In the genomic region with DNA sequence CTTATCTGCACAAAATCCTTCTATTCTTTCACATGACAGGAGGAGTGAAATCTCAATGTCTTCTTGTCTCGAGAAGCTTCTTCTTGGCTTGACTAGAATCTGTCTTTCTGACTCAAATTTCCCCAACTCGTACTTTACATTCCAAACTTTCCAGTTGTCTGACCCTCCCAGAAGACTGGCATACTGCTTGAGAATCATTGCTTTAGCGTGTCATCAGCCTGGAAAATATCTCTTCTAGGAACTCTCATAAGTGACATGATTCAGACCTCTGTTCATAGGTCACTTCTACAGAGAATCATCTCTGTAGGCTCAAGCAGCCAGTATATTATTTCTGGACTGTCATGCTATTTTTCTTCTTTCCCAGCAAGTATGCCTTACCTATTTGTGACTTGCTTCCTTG, we compare ENCODE assay signal across 19 mouse cellular contexts. TPM values are rescaled to one million over a fixed set of nuclear protein-coding genes. Genes with fewer than 3 reads are reported as not detected.
"Had no signal": no experiment of that assay in that cellular context is flagged by ENCODE, and none has a peak within 500 bp of the region (broad histone marks: within the 10 kb centered on the region; RNA-seq: fewer than 3 reads in every experiment).

No protein-coding gene starts in this region.

- H3K4me1 ChIP-seq: neural tube, embryonic 12.5 days; neural tube, embryonic 13.5 days; neural tube, embryonic 15.5 days; stomach, embryonic 15.5 days had no signal

- H3K4me2 ChIP-seq: neural tube, embryonic 12.5 days; neural tube, embryonic 13.5 days; neural tube, embryonic 15.5 days; stomach, embryonic 15.5 days had no signal

- H3K36me3 ChIP-seq: neural tube, embryonic 12.5 days; neural tube, embryonic 13.5 days; neural tube, embryonic 15.5 days; stomach, embryonic 15.5 days had no signal

- H3K27ac ChIP-seq: neural tube, embryonic 12.5 days; neural tube, embryonic 13.5 days; neural tube, embryonic 15.5 days; stomach, embryonic 15.5 days; stomach, postnatal 0 days had no signal

- DNase-seq: retina, postnatal 1 day; right cerebral cortex, adult 18-20 months; right cerebral cortex, postnatal 14 days; right cerebral cortex, postnatal 25 days; right cerebral cortex, postnatal 4 days; spleen, adult 18-20 months; thymus, adult 18-20 months; thymus, adult 2 months; thymus, postnatal 14 days; thymus, postnatal 25 days; thymus, postnatal 36 days; thymus, postnatal 4 days had no signal

- H3K27me3 ChIP-seq: neural tube, embryonic 12.5 days; neural tube, embryonic 13.5 days; neural tube, embryonic 15.5 days; stomach, embryonic 15.5 days had no signal

- H3K4me3 ChIP-seq: neural tube, embryonic 12.5 days; neural tube, embryonic 13.5 days; neural tube, embryonic 15.5 days; stomach, embryonic 15.5 days had no signal

RNA-seq across cellular contexts. Expression of gene Kcnip4, which starts 26.0 kb away (rescaled TPM):
- polyA plus RNA-seq: small intestine, adult 2 months; spleen, adult 2 months; thymus, adult 2 months had no signal
